Comparison of ENCODE assay signal across 8 mouse cellular contexts in the genomic region with DNA sequence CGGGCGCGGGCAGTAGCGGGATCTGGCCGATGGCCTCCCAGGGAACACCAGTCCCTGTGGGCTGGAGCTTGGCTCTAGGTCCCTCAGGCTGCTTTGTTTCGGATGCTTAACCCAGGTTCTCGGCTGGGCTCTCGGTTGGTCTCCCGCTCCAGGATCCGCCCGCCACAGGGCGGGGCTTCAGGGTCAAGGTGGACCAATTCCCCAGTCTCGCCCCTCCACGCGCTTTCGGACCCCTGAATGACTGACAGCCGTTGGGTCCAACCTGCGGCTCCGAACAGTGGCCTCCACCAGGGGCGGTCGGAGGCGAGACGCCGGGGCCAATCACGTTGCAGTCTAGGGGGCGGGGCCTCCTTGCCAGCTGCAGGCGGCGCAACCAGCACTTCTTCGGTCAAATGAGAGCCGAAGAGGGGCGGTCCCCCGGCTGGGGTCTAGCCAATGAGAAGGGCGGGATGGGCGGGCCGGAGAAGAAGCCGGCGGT. TPM values are rescaled to one million over a fixed set of nuclear protein-coding genes. Genes with fewer than 3 reads are reported as not detected.
DNase-seq lines count a peak whose midpoint lies in the region; ATAC-seq and TF ChIP-seq lines count a peak whose summit lies in the region.

No protein-coding gene starts in this region.

- under 1% methylated on average over 37 of the region's 37 CpGs for WGBS in forebrain, embryonic 10.5 days
- under 1% methylated on average over 37 of the region's 37 CpGs for WGBS in heart, embryonic 15.5 days
- WGBS in liver, embryonic 14.5 days (ENCODE audit: insufficient replicate concordance), result 0% methylated on average over 37 of the region's 37 CpGs
- WGBS in neural tube, embryonic 11.5 days, result under 1% methylated on average over 37 of the region's 37 CpGs
- under 1% methylated on average over 32 of the region's 37 CpGs for WGBS in stomach, postnatal 0 days

- H3K9ac ChIP-seq in heart, embryonic 15.5 days, result peak overlapping the region; percentile 76
- H3K9ac ChIP-seq in liver, embryonic 14.5 days (replicated peaks), result peak overlapping the region; percentile 58
- H3K9ac ChIP-seq in neural tube, embryonic 11.5 days (ENCODE audit: low read length), result peak overlapping the region; percentile 84
- peak overlapping the region; percentile 68 for H3K9ac ChIP-seq in stomach, postnatal 0 days (ENCODE audit: low read length)

- peak overlapping the region; percentile 99 for H3K4me2 ChIP-seq in heart, embryonic 15.5 days
- H3K4me2 ChIP-seq in liver, embryonic 14.5 days (ENCODE audit: low read depth), result peak overlapping the region; percentile 65
- peak overlapping the region; percentile 97 for H3K4me2 ChIP-seq in neural tube, embryonic 11.5 days (ENCODE audit: low read depth)
- H3K4me2 ChIP-seq in stomach, postnatal 0 days (replicated peaks; ENCODE audit: low read depth), result peak overlapping the region; percentile 97

- H3K27ac ChIP-seq in forebrain, embryonic 10.5 days, result peak overlapping the region; percentile 95
- H3K27ac ChIP-seq in heart, embryonic 15.5 days, result peak overlapping the region; percentile 94
- H3K27ac ChIP-seq in liver, embryonic 14.5 days, result no peak overlapping the region
- peak overlapping the region; percentile 95 for H3K27ac ChIP-seq in neural tube, embryonic 11.5 days (ENCODE audit: low read depth, low read length)
- peak overlapping the region; percentile 91 for H3K27ac ChIP-seq in stomach, postnatal 0 days (replicated peaks)

- peak overlapping the region; percentile 89 for H3K4me3 ChIP-seq in forebrain, embryonic 10.5 days
- peak overlapping the region; percentile 97 for H3K4me3 ChIP-seq in heart, embryonic 15.5 days
- peak overlapping the region; percentile 62 to 91 for H3K4me3 ChIP-seq in liver, embryonic 14.5 days (ENCODE audit: insufficient read depth in 1 of 2, low read depth in 2 of 2, low read length in 2 of 2)
- peak overlapping the region; percentile 89 for H3K4me3 ChIP-seq in neural tube, embryonic 11.5 days (ENCODE audit: low read depth, low read length)
- H3K4me3 ChIP-seq in stomach, postnatal 0 days (ENCODE audit: low read depth, low read length), result peak overlapping the region; percentile 82

- peaks cover 18% of the 10 kb centered on the region for H3K4me1 ChIP-seq in forebrain, embryonic 10.5 days
- peaks cover 8% of the 10 kb centered on the region for H3K4me1 ChIP-seq in heart, embryonic 15.5 days (replicated peaks)
- peaks cover 7 to 8% of the 10 kb centered on the region in 2 experiments; a peak in 3 of 4 replicates for H3K4me1 ChIP-seq in liver, embryonic 14.5 days (replicated peaks; ENCODE audit: control insufficient read depth in 2 of 2, insufficient read depth in 2 of 2, low read length in 1 of 2)
- peaks cover 8% of the 10 kb centered on the region for H3K4me1 ChIP-seq in neural tube, embryonic 11.5 days (ENCODE audit: control insufficient read depth, insufficient read depth, low read length)
- 0 out of 2 replicates have a peak, but pooled peaks cover 2% of the 10 kb centered on the region for H3K4me1 ChIP-seq in stomach, postnatal 0 days (replicated peaks; ENCODE audit: control insufficient read depth, insufficient read depth)

- TF ChIP-seq CTCF in liver, embryonic 14.5 days (IDR thresholded peaks at IDR 0.05; ENCODE audit: low read depth), result peak; percentile 70
- peak; percentile 67 for TF ChIP-seq CTCF in stomach, postnatal 0 days (IDR thresholded peaks at IDR 0.05; ENCODE audit: low read depth)

- H3K36me3 ChIP-seq in forebrain, embryonic 10.5 days (replicated peaks), result no peaks in the 10 kb centered on the region
- H3K36me3 ChIP-seq in heart, embryonic 15.5 days, result no peaks in the 10 kb centered on the region
- H3K36me3 ChIP-seq in liver, embryonic 14.5 days (replicated peaks; ENCODE audit: control insufficient read depth, insufficient read depth, low read depth), result no peaks in the 10 kb centered on the region
- H3K36me3 ChIP-seq in neural tube, embryonic 11.5 days (ENCODE audit: control insufficient read depth, insufficient read depth, low read length), result no peaks in the 10 kb centered on the region
- H3K36me3 ChIP-seq in stomach, postnatal 0 days (ENCODE audit: control insufficient read depth, insufficient read depth, low read length), result no peaks in the 10 kb centered on the region

- TF ChIP-seq EP300 in liver, embryonic 14.5 days (IDR thresholded peaks at IDR 0.05; ENCODE audit: low read depth), result no peak
- TF ChIP-seq EP300 in stomach, postnatal 0 days (optimal IDR thresholded peaks at IDR 0.05), result no peak

- DNase-seq in CD8-positive naive resting alpha-beta T cell, adult 2 months (ENCODE audit: low read depth in 2 of 2, low spot score in 2 of 2), result peak; percentile 92 to 93
- DNase-seq in c-Kit-positive CD71-negative TER-119-negative erythroid progenitor cells, embryonic 14.5 days (ENCODE audit: low read depth), result peak; percentile 97
- peak; percentile 100 for DNase-seq in forebrain, embryonic 10.5 days (ENCODE audit: extremely low spot score, low spot score)
- peak; percentile 100 for DNase-seq in kidney, postnatal 25 days
- DNase-seq in liver, embryonic 14.5 days (ENCODE audit: low read depth in 3 of 3, low spot score in 3 of 3), result peak; percentile 95 to 96 (median 95)
- peak; percentile 100 for DNase-seq in neural tube, embryonic 11.5 days (ENCODE audit: low spot score)
- peak; percentile 100 for DNase-seq in stomach, postnatal 0 days (ENCODE audit: low spot score)

- no peaks in the 10 kb centered on the region for H3K9me3 ChIP-seq in forebrain, embryonic 10.5 days
- H3K9me3 ChIP-seq in heart, embryonic 15.5 days (replicated peaks), result no peaks in the 10 kb centered on the region
- H3K9me3 ChIP-seq in liver, embryonic 14.5 days (ENCODE audit: control insufficient read depth, low read length), result no peaks in the 10 kb centered on the region
- no peaks in the 10 kb centered on the region for H3K9me3 ChIP-seq in neural tube, embryonic 11.5 days (ENCODE audit: control insufficient read depth, low read length)
- H3K9me3 ChIP-seq in stomach, postnatal 0 days (ENCODE audit: control insufficient read depth, low read length), result no peaks in the 10 kb centered on the region

- H3K27me3 ChIP-seq in forebrain, embryonic 10.5 days (ENCODE audit: poor library complexity, severe bottlenecking), result no peaks in the 10 kb centered on the region
- no peaks in the 10 kb centered on the region for H3K27me3 ChIP-seq in heart, embryonic 15.5 days
- no peaks in the 10 kb centered on the region for H3K27me3 ChIP-seq in liver, embryonic 14.5 days (ENCODE audit: control insufficient read depth, insufficient read depth, low read length)
- H3K27me3 ChIP-seq in neural tube, embryonic 11.5 days (ENCODE audit: control insufficient read depth, insufficient read depth, low read length), result no peaks in the 10 kb centered on the region
- H3K27me3 ChIP-seq in stomach, postnatal 0 days (ENCODE audit: control insufficient read depth, insufficient read depth, low read length), result no peaks in the 10 kb centered on the region

- ATAC-seq in heart, embryonic 15.5 days (replicated peaks; ENCODE audit: insufficient number of reproducible peaks, insufficient read depth, low FRiP score, low read depth), result peak; percentile 97
- ATAC-seq in liver, embryonic 14.5 days (ENCODE audit: insufficient read depth), result peak; percentile 94
- ATAC-seq in neural tube, embryonic 11.5 days (ENCODE audit: insufficient read depth, low FRiP score, low TSS enrichment), result peak; percentile 95
- peak; percentile 98 for ATAC-seq in stomach, postnatal 0 days (ENCODE audit: low FRiP score, low TSS enrichment)

RNA-seq across cellular contexts. Expression of gene Dcun1d4, which starts 9.8 kb away (rescaled TPM):
- 49.6 and 50.8 TPM in 2 replicates for polyA plus RNA-seq in forebrain, embryonic 10.5 days (2016; fragmentation: Nextera tagmentation; extraction: Ambion mirVana)
- polyA plus RNA-seq in heart, embryonic 15.5 days (2015; fragmentation: Nextera tagmentation; extraction: Ambion mirVana), result 15.1 and 15.3 TPM in 2 replicates
- 1.1 and 1.5 TPM in 2 replicates for polyA plus RNA-seq in liver, embryonic 14.5 days (2012; rRNA removed)
- polyA plus RNA-seq in liver, embryonic 14.5 days (2014; fragmentation: Nextera tagmentation; extraction: Ambion mirVana), result 2.8 and 2.9 TPM in 2 replicates
- polyA plus RNA-seq in neural tube, embryonic 11.5 days (2014; fragmentation: Nextera tagmentation; extraction: Ambion mirVana), result 71.0 and 73.2 TPM in 2 replicates
- polyA plus RNA-seq in stomach, postnatal 0 days (2015; fragmentation: Nextera tagmentation; extraction: Ambion mirVana), result 10.6 and 10.8 TPM in 2 replicates
